Mouse (Mus musculus) lung, adult 2 months (tissue): ENCODE measurements at regions not wholly inside any gene's neighbourhood (a gene's known extent, or its start where the extent isn't known, plus 50 kb on each side); places are given as distances from the start of the nearest gene placed in this dataset.

ENCODE experiments used
- DNase-seq: peaks from one replicate; pipeline ENCODE4 v3.0.0; 2022
- H3K4me1 ChIP-seq: fragments of 200-500 bp; 2 replicates; pipeline ENCODE4 v1.6.1; 2011; ENCODE audit warnings: low read length; ENCODE audit not compliant: control insufficient read depth, insufficient read depth
- H3K4me3 ChIP-seq: fragments of 200-500 bp; replicated peaks from 2 replicates; pipeline ENCODE3; 2011; ENCODE audit warnings: low read depth, mild to moderate bottlenecking, control low read depth, low read length; ENCODE audit errors: extremely low read depth
- CTCF ChIP-seq: fragments of 200-500 bp; IDR thresholded peaks from 2 replicates; pipeline ENCODE4 v1.5.1; 2011; ENCODE audit warnings: mild to moderate bottlenecking, low read length, control low read depth; ENCODE audit not compliant: insufficient read depth
- POLR2A ChIP-seq: fragments of 200-500 bp; IDR thresholded peaks from 2 replicates; pipeline ENCODE4 v1.6.1; 2011; ENCODE audit warnings: low read depth, mild to moderate bottlenecking, control low read depth, low read length, borderline replicate concordance; ENCODE audit errors: extremely low read depth
- WGBS: fragments of 180-500 bp; shearing (Covaris S2); methylation state at CpG from one replicate; pipeline ENCODE4 v1.1.7; 2018; 5-methylcytosine and 5-hydroxymethylcytosine counted together

DNA sequence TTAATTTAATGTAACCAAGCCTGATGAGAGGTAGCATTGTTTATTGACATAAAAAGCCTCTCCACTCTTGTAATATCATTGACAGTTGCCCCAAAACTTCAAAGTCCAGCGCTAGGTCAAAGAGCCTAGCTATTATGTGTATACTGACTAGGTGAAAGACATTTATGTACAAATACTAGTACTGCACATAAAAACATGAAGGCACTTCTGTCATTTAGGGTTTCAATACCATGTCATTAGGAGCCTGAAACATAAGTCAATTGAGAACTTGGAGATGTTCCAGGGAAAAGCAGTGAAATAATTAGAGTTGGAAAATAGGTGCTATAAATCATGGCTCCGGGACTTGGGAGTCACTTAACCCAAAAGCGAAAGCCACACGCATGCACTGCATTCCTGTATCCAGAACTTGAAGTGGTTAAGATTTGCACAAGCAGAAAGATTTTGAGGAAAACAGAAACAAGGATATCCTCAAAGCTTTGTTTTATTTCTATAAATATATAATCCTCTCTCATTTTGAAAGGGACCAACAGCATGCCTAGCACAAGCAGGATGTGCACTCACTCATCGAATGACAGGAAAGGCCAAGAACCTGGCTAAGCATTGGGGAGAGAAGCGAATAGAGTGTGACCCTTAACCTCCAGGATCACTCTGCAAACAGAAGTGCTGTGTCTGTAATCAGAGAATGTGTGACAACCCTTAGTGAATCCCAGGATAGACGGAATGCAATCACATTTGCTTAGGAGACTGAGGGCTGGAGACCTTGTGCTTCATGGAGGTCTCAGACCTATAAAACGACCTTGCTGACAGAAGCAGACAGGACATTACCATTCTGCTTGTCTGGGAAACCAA lies 176.3 kb upstream of the Crim1 start:
- TF ChIP-seq POLR2A (no peak), CTCF (no peak)
- H3K4me3 ChIP-seq = no peak overlapping the region
- H3K4me1 ChIP-seq = no peaks in the 10 kb centered on the region
- 33% methylated on average over 8 of the region's 8 CpGs for WGBS
- no peak for DNase-seq

DNA sequence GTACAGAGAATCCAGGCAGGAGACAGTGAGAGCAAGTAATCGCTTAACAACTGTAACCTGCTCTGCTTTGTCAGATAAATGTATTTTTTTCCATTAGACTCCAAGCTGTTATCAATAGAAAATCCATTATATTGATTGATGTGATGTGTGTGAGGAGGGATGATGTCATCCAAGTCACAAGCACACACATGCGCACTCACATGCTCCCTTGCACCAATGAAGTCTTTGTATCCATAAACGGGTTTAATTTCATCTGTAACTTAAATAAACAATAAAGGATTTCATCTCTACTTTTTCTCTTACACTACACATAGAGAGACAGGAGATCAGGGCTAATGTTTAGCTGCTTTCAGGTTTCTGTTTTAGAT lies 175.7 kb upstream of the Crim1 start:
- no peak overlapping the region for H3K4me3 ChIP-seq
- DNase-seq = no peak
- WGBS = 51% methylated on average over 3 of the region's 3 CpGs
- H3K4me1 ChIP-seq = no peaks in the 10 kb centered on the region
- TF ChIP-seq CTCF (no peak), POLR2A (no peak)

DNA sequence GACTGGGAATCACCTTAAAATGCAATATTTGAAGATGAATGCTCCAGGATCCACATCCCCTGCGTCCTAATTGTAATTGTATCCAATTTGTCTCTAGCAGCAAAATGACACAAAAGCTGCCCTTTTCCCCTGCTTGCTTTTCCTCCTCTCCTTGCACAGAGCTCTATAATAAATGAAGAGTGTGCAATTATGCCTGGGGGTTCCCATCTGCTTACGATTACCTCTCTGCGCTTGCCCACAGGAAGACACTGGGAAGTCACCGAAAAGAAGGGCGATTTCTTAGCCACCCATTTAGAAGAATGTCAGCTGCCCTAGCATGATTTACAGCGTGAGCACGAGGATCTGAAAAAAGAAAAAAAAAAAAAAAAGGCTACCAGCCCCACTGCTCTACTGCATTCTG lies 174.8 kb upstream of the Crim1 start:
- DNase-seq = no peak
- Histone ChIP-seq H3K4me1 (no peaks in the 10 kb centered on the region), H3K4me3 (no peak overlapping the region)
- WGBS = 57% methylated on average over 7 of the region's 7 CpGs
- TF ChIP-seq POLR2A = no peak
- TF ChIP-seq CTCF = no peak

DNA sequence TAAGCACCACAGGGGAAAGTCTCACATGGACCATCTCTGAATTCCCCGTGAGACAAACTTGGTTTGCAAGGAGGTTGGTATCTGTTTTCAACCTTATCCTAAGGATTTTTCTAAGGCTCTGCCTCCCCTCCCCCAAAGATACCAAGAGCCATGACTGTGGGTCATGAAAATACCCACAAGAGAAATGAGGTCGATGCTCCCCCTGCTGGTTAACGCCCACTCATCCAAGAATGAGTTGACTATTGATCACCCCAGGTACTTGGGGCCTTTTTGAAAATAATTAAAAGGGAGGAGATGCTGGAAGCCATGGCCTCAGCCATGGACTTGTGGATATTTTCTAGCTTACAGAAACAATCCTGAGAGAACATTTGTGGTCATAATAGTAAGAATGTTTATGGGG lies 164.4 kb upstream of the Crim1 start:
- H3K4me3 ChIP-seq = no peak overlapping the region
- TF ChIP-seq POLR2A (no peak), CTCF (no peak)
- H3K4me1 ChIP-seq = no peaks in the 10 kb centered on the region
- 77% methylated on average over 3 of the region's 3 CpGs for WGBS
- no peak for DNase-seq

DNA sequence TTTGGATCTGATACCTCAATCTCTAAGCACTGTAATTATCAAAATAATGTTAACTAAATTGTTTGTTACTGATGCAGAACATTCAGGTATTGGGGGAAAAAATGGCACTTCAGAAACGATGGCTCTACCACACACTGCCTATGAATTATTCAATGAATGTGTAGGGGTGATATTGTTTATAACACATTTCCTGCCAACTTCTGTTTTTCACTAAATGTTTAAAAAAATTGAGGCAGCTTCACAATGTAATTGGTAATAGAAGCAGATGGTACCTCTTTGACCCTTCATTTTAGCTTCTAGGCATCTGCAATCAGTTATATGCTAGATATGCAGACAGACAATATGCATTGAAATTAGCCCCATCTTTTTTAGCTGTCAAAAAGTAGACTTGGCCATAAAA lies 159.7 kb upstream of the Crim1 start:
- WGBS = 77% methylated on average over 1 of the region's 1 CpGs
- no peak for TF ChIP-seq POLR2A
- TF ChIP-seq CTCF = no peak
- Histone ChIP-seq H3K4me1 (no peaks in the 10 kb centered on the region), H3K4me3 (no peak overlapping the region)
- no peak for DNase-seq

DNA sequence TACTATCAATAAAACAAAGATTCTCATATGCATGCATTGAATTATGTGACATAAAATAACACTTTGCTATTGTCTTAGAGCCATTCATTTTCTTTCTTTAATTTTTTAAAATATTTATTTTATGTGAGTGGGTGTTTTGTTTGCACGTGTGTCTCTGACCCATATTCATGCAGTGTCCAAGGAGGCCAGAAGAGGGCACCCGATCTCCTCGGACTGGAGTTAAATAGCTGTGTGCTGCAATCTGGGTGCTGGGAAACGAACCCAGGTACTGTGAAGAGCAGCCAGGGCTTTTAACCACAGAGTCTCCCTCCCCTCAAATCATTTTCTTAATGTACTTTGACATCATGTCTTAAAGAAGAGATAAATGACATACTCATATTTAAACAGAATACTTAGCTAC lies 158.8 kb upstream of the Crim1 start:
- DNase-seq = no peak
- WGBS = 79% methylated on average over 4 of the region's 4 CpGs
- Histone ChIP-seq H3K4me3 (no peak overlapping the region), H3K4me1 (no peaks in the 10 kb centered on the region)
- 0 out of 2 replicates have a peak, but pooled peaks have one; percentile 4 for TF ChIP-seq CTCF
- no peak for TF ChIP-seq POLR2A

DNA sequence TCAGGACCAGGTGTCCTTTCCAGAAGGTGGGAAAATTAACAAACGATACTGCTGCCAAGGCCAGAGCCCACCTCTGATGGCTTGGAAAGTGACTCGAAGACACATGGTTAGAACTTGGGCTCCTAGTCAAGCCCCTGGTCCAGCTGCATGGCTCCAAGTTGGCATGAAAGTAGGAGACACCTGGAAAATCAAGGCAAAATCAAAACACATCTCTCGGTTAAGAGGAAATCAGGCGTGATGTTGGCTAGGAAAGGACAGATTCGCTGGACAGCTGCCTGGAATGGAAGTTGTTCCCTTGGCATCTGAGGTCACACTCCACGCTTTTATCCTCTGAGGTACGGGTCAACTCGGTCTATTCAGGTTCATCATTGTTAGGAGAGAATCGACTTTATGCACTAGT lies 150.3 kb upstream of the Crim1 start:
- no peak for TF ChIP-seq POLR2A
- TF ChIP-seq CTCF = no peak

DNA sequence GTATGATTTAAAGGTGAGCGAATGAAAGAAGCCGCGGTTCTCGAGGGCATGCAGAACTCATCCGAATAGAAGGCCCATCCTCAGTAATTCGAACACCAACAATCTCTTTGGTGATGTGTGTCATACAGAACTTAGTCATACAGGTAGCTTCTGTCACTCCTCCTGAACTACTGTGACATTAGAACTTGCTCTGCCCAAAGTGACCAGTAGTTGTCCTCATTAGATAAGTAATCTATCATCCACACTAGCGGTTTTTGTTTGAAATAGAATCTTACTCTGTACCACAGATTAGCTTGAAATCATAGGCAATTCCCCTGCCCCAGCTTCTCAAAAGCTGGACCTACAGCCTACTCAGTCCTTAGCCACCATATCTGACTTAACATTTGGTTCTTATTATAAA lies 149.8 kb upstream of the Crim1 start:
- H3K4me3 ChIP-seq = no peak overlapping the region
- no peaks in the 10 kb centered on the region for H3K4me1 ChIP-seq
- TF ChIP-seq POLR2A (no peak), CTCF (no peak)
- DNase-seq = no peak
- WGBS = 82% methylated on average over 7 of the region's 7 CpGs

More for the DNA sequence above, 150.3 kb upstream of the Crim1 start:
- no peaks in the 10 kb centered on the region for H3K4me1 ChIP-seq
- DNase-seq = no peak
- WGBS = 80% methylated on average over 9 of the region's 9 CpGs
- no peak overlapping the region for H3K4me3 ChIP-seq

DNA sequence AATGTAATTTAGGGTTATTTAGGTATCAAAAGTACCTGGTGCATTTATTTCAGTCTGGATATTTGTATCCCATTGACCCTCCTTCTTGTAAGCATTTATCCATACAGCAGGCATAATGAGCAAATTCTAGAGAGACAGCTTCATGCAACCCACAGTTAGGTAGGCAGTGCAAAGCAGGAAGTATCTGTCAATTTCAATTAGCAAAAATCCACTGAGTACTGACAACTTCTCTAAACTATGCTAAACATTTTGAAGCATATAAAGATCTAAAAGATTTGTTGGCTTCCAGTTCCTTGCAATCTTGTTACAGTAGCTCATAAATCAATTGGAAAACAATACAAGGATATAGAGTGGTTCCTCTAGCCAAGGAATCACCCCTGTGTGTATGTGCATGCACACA lies 124.2 kb upstream of the Crim1 start:
- TF ChIP-seq CTCF (no peak), POLR2A (no peak)
- Histone ChIP-seq H3K4me3 (no peak overlapping the region), H3K4me1 (no peaks in the 10 kb centered on the region)
- DNase-seq = no peak

DNA sequence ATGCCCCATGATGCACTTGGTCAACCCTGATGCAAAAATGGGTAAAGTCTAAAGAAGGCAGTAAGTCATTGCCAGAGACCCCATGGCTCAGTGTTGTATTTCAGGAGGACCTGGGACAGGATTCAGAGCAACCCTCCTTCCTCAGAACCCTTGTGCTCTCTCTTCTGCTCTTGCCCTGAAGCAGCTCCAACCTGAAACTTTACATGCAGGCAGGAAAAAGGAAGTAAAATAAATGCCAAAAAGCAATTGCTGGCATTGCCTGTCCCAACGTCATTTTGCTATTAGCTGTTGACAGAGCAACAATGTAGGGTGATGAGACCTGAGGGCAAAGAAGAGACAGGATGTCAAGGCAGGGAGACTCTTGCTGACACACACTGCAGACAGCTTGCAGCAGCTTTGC lies 121.7 kb upstream of the Crim1 start:
- Histone ChIP-seq H3K4me1 (0 out of 2 replicates have a peak, but pooled peaks cover 2% of the 10 kb centered on the region), H3K4me3 (no peak overlapping the region)
- WGBS = 13% methylated on average over 1 of the region's 1 CpGs
- DNase-seq = no peak
- TF ChIP-seq POLR2A = no peak
- no peak for TF ChIP-seq CTCF

DNA sequence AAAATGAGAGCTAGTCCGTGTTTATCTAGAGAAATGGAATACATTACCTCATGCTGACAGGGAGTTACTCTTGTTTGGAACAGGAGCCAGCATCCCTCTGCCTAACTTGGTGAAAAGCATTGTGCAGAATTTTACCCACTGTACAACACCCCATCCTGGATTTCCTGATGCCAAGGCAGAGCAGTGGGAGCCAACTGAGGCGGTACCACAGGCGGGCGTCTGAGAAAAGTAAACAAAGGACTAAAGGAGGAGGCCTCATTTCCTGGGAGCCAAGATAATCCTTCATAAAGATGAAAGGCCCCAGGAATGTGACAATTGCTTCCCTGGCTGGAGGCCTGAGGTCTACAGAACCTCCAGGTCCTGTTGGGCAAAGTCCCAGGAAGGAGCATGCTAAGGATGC lies 115.6 kb upstream of the Crim1 start:
- 23% methylated on average over 4 of the region's 4 CpGs for WGBS
- no peak for DNase-seq
- H3K4me3 ChIP-seq = no peak overlapping the region
- TF ChIP-seq CTCF = no peak
- no peak for TF ChIP-seq POLR2A
- H3K4me1 ChIP-seq = 0 out of 2 replicates have a peak, but pooled peaks cover 2% of the 10 kb centered on the region
